Mouse (Mus musculus) E14TG2a.4 (cell line): Measurements from ENCODE around the gene Fam207a.

Experiments
- CTCF ChIP-seq: conservative IDR thresholded peaks from 2 replicates; pipeline ENCODE4 v1.5.1; 2014; ENCODE audit warnings: low read length
- NANOG ChIP-seq: IDR thresholded peaks from 2 replicates; pipeline ENCODE4 v1.6.1; 2014; ENCODE audit warnings: borderline replicate concordance, low read length, mixed read lengths
- POU5F1 ChIP-seq: IDR thresholded peaks from 2 replicates; pipeline ENCODE4 v1.6.1; 2014; ENCODE audit warnings: low read length, borderline replicate concordance

GRCm38 (mm10) chr10:77541864-77542666 lies 26.5 kb upstream of the Fam207a start:
- no peak for TF ChIP-seq CTCF
- no peak for TF ChIP-seq POU5F1
- TF ChIP-seq NANOG: no peak
